Mouse (Mus musculus) layer of hippocampus, postnatal 25 days (tissue): ENCODE results near the gene Mobp. TPM values are rescaled to one million over a fixed set of nuclear protein-coding genes. Genes with fewer than 3 reads are reported as not detected.

Experiments
- DNase-seq, 2 experiments: peaks; one replicate each; pipeline ENCODE4 v3.0.0; 2022; ENCODE audit warnings: mixed read lengths in 2 of 2, low spot score in 1 of 2; ENCODE audit errors: extremely low spot score in 1 of 2
- total RNA-seq, 2 experiments: library from RNA; stranded (reverse); gene quantifications; 2 replicates each; pipeline ENCODE4 v1.2.3; 2021

The Mobp gene
- total RNA-seq, 2 experiments from 2014 or later = 605 to 677 TPM

DNA sequence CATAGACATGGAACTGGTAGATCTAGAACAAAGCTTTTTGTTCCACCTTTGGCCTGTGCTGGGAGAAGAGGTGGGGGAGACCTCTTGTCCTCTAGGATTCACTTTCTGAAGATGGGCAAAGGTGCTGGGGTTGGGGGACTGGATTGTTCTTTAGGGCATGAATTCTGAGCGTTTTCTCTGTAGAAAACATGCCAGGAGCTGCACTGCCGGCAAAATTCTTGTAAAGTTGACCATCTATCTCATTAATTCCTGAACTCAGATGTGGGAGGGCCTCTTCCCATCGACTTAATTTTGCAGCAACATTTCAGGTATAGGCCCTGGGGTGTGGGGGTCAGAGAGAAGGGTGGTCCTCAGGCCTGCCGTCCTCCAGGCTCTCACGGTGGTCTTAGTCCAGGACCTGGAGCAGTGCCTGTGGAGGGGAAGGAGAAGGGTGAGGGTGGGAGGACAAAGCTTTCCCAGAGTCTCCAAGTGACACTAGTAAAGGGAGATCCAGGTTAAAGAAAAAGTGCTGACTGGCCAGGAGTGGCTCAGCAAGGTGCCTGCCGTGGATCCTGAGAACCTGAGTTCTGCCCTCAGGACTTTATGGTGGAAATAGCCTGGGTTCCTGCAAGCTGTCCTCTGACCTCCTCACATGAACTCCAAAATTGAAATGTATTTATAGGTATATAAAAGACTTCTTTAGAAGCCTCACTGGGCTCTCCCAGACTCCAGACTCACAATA, 15.6 kb upstream of the Mobp start:
- no peak for DNase-seq

DNA sequence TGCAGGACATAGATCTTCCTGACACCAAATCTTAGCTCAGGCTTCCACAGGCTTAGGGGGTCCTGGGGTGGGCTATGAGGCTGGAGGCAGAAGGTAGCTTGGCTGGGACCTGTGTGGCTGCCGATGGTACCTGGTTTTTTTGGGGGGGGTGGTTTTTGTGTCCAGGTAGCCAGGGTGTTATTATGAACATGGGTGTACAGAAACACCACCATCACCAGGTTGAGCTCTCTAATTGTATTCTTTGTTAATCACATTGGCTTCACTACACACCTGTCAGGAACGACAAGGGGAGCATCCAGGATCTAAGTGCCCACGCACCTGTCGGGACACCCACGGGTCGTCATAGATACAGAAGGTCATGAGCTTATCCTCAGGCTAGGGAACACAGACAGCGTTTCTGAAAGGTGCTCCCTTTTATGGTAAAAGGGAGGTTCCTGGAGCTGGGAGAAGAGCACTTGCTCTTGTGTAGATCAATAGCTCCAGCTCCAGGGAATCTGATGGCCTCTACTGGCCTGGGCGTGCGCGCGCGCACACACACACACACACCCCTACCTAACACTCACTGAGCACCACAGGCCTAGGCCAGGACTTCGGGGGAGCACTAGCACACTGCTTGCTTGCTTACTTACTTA, 14.9 kb upstream of the Mobp start:
- DNase-seq = no peak

DNA sequence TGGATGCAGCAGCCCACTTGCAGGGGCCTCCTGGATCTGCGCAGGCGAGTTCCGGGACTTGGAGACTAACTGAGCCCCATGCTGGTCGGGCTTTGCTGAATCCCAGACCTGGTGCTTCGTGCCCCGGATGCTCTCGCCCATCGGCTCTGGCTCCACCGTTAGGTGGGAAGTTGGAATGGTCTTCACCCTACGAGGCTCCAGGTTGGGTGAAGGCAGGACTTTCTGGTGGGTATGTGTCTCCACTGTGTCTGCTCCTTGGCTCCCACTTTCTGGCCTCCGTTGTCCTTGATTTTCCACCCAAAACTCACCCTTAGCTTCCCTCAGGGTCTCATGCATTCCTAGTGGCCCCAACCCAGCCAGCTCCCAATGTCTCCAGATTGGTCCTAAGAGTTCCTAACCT, 14.1 kb upstream of the Mobp start:
- DNase-seq = no peak

DNA sequence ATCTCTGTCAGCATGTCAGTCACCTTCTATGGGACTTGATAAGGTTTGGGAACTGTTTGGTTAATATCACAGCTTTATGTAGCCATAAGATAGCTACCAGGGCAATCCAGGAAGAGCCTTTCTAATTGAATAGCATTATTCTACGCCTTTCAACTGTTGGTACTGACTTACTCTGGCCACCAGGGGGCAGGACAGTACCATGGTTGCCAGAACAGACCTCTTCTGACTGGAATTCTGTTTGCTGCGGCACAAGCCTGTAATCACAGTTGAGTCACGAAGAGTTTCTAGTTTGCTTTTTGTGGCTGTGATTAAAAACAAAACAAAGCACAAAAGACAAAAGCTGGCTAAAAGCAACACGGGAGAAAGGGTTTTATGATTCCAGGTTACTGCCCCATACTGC, 8.9 kb upstream of the Mobp start:
- DNase-seq = peak; percentile 74 to 95

DNA sequence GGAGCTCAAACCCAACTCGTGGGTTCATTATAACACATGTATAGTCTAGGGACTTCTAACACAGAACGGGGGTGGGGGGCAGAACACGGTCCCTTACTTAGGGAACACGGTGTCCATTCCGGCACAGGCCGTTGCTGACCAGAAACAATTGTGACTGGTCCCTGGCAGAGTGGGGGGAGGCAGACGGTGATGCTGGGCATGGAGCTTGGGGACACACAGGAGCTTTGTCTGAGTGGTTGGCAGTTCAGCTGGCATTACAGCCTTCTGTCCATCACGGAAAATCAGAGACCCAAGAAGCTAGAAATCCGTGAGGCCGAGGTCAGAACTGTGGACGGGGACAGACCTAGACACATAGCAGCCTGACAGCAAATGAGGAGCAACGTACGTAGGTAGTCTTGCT, 5.0 kb upstream of the Mobp start:
- DNase-seq = no peak

DNA sequence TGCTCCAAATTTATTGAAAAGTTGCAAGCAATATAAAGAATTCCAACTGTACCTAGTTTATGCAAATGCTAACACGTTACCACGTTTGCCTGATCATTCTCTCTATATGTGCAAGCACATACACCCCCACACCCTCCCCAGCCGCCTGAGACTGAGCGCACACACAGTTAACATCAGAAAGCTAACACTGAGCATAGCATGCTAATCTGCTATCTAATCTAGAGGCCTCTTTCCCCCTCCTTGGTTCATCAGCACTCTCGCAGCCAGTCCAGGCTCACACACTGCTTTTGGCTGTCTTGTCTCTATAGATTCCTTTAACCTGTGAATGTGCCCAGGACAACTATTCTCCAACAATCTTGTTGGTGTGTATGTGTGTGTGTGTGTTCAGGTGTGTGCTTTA, 1.6 kb downstream of the Mobp start:
- DNase-seq = no peak

DNA sequence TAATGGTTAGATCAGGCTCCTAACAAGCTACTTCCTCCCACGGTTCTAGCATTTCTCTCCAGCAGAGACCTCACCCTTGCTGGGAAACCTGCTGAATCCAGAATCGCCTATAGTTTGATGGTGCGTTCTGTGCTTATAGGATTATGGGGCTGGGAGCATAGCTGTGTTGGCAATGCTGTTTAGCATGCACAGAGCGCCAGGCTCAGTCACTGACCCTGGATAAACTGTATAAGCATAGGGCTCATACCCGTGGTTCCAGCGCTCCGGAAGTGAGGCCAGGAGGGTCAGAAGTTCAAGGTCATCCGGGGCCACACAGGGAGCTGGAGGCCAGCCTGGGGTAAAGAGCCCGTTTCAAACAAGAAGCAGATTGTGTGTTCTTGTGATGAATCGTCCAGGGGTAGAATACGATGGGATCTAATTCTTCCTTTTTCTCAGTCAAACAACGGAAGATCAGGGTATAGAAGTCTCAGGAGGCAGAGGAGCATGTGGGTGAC, 2.4 kb downstream of the Mobp start:
- no peak for DNase-seq

DNA sequence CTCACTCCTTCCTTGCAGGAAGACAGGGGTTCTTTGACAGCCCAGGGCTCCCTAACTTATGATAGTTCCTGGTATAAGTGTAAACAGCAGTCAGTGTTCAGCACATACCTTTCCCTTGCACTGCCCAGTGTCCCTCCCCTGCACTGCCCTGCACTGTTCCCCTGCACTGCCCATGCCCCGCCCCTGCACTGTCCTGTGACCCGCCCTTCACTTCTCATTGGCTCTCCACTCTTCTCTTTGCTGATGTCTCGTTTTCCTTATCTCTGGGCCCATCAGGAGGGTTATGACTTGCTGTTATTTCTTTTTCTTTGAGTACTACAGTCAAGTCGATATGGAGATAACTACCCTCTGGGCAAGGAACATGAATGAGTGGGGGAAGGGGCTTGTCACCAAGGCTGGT, 8.5 kb downstream of the Mobp start:
- DNase-seq = no peak

DNA sequence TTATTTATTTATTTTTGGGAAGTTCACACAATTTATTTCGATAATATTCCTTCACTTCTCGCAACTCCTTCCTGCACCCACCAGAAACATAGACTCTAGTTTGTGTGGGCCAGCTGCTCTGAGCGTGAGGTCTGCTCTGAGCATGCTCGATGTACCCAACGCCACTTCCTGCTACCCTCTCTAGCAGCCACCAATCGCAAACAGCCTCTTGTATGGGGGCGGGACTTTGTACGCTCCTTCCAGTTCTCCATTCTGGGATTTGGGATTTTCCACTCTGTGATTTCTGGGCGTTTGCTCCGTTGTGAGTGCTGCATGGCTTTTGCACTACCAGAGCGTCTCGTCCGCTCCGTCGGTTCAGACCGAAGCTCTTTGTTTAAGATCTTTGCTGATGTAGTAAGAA, 14.4 kb downstream of the Mobp start:
- no peak for DNase-seq

DNA sequence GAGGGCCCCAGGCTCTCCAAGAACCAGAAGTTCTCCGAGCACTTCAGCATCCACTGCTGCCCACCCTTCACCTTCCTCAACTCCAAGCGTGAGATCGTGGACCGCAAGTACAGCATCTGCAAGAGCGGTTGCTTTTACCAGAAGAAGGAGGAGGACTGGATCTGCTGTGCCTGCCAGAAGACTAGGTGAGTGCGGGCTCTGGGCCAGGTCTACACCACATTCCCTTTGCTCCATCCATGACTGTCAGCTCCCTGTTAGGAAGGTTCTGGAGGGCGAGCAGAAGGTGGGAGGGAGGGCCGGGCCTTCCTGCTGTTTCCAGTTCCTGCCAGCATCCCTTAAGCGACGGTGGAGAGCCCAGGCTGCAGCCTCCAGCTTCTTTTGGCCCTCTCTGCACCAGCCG, 18.3 kb downstream of the Mobp start:
- no peak for DNase-seq

DNA sequence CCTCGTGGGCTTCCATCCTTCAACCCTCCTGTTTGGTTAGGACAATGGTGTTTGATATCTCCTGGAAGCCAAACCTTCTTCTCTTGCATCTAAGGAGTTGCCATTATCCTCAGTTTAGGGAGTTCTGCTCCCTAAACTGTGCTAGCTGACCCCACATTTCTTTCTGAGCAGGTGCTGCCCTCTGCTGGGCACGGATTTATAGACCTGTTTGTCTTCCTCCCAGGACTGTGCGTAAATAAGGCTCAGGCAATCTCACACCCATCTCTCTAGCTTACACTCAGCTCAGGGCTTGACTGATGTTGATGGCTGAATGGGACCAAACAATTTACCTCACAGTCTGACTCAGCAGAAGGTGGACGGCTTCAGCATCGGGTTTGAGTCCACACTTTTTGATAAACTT, 21.8 kb downstream of the Mobp start:
- DNase-seq = peak; percentile 59 to 89

DNA sequence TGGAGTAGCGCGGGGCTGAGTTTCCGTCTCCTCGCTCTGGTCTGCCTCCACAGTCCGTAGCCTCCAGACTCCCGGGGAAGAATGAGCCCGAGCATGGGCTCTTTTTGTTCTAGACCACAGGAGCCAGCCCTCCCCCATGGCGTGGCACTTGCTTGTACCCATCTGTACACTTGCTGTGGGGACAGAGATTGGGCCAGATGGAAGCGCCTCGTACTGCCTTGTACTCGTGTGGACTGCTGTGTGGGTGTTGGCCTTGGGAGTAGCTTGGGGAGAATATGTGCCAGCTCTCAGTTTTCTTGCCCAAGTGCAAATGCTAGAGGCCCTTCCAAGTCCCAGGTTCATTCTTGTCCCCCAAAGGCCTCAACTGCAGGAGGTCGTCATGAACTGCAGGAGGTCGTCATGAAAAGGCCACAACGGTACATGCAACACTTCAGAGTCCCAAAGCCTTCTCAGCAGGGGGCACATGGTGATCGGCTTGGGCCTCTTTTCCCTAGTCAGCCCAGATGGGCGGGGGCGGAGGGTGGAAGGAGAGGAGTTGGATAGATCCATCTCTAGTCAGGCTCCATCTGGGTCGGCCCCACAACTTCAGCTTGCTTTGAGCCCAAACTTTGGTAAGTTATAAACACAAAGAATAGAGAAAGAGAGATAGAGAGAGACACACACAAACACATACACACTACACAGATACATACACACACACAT, 25.1 kb downstream of the Mobp start:
- peak; percentile 21 to 37 for DNase-seq

DNA sequence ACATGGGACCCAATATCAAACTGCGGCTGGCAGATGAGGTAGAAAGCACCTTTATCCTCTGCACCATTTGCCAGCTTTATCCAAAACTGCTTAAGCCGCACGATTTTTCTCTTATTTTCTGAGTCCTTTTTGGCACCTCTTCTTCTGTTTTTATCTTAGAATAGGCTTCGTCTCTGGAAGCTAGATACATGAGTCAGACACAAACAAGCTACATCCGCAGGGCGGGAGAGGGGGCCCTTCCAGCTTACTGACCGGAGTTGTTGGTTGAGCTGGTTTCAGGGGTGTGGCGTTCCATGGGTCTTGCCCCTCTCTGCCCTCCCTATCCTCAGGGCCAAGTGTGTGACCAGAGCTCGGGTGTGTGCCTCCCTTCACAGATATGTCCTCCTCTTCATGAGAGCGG, 29.3 kb downstream of the Mobp start:
- DNase-seq = no peak

DNA sequence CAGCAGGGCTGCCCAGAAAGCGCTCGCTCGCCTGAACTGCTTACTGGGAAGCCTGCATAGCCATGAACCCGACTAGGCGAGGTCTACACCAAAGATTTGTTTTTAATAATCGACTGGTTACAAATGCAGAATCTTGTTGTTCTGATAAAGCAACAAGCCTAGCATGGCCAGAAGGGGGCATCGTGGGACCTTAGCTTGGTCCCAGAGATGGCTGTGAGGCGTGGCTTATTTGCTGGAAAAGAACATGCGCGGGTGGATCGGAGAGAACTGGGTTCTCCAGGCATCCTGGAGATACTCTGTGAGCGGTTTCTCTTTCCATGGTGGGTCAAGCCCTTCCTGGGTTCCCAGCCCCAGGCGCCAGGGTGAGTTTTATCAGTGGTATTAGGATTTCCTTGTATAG, 35.0 kb downstream of the Mobp start:
- DNase-seq = peak in 1 of 2 experiments; percentile 66

DNA sequence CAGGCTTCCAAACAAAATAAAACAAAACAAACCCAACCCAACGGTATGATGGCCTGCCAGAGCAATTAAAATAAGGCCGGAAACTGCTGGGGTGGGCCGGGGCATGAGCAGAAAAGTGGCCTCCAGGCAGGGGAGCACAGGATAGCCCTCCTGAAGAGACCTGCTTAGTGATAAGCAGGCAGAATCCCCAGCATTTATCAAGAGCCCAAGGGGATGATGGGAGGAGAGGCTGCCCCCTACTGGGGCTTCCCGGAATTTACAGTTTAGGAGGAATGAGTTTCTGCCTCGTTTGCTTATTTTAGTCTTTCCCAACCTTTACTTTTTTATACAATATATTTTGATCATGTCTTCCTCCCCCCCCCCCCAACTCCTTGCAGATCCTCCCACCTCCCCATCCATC, 37.3 kb downstream of the Mobp start:
- DNase-seq = no peak

DNA sequence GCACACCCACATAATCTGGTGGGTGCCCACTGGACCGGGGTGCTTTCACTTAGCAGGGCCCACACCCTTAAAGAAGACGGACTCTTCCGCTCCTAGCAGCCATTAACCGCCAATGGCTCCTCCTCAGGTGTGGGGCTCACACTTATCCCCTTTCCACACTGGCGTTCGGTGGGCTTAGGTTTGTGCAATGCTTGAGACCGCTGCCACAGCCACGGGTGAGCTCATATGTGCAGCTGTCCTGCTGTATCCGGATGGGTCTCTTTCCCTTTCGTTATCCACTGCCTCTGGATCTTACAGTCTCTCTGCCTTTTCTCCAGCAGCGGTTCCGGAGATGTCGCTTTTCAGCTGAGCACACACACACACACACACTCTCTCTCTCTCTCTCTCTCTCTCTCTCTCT, 41.4 kb downstream of the Mobp start:
- no peak for DNase-seq

DNA sequence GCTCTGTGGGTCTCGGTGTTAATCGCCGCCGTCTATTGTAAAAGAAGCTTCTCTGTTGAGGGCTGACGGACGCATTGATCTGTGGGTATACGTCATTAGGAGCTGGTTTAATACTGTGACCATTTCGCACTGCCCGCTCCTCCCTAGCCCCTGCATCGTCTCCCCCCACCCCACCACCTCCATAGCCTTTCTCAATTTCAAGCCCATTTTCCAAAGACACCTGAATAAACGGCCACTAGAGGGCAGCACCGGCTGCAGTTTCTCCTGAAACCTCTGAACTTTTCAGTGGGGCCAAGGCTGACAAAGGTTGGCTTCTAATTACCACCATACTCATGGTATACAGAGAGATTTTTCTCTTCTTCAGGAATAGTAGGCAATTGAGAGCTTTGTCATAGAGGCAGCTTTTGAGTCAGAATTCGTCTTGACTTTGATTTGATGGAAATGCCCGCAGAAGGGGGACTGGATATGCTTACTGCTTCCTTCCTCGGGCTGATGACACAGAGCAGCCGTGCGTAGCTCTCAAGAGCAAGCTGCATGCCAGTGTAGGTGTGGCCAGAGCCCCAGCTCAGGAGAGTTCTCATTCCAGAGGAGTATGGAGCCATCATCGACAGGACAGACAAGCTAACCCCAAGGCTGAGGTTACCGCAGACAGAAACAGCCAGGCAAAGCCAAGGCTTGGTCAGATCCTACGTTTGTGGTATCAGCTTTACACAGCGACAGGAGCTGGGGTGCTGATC, 42.0 kb downstream of the Mobp start:
- DNase-seq = peak; percentile 88 to 99

DNA sequence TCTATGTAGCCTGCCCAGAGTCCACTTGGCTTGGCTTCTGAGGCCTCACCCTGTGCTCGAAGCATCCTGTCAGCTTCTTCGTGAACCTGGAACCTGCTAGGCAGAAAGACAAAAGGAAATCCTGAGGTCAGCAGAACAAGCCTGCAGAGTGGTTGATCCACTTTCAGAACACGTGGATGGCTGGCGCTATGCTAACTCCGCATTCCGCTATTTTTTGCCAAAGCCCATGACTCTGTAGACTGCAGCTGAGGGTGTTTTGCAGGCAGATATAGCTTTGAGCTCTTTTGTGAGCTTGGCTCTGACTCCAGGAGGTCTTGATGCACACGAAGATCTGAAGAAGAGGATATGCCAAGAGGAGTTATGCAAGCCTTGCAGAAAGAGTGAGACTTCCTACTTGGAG, 43.2 kb downstream of the Mobp start:
- DNase-seq = no peak

DNA sequence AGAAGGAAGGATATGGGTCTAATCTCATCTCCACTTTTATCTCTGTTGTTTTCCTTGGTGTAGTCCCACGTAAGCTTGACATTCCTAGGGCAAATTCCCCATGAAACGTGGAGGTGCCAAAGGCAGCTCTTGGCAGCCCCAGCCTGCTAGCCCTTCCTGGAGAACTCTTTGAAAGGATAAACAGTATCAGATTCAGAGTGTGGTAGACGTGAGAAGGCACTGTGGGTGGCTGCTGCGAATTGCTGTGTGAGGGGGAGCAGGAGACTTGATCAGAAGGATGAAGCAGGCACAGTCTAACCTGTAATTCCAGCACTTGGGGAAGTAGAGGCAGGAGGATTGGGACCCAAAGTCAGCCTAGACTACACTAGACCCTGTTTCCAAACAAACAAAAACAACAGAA, 51.4 kb downstream of the Mobp start:
- DNase-seq = no peak

DNA sequence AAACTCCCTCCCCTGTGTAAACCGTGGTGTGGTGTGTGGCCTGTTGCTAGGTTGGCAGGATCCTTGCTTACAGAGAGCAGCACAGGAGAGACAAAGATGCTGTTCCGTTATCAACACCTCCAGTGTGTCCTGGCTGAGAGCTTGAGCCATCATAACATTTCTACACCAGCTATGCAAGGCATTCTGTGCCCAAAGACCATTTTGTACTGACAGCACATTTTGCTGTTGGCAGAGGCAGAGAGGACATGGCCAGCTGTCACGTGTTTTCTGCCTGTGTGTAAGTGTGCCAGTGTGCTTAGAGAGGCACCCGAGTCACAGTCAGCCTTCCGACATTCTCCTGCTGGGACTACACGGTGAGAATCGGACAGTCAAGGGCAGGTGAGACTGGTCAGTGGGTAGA, 52.2 kb downstream of the Mobp start:
- DNase-seq = no peak

DNA sequence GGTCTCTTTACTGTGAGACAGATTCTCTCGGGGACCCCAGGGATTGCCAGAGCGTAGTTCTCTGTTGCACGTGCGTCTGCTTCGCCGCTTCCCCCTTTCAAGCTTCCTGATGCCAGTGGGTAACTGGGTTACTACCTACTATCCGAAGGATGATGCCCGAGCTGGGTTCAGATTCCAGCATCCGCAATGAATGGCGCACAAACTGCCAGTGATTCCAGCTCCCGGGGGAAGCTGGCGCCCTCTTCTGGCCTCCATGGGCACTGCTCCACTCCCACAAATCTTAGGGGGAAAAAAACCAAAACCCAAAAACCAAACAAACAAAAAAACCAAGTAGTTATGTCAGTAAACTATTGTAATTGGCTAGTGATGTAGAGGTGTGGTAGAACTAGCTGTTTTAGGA, 53.2 kb downstream of the Mobp start:
- DNase-seq = peak in 1 of 2 experiments; percentile 64
